Mouse (Mus musculus) forebrain, embryonic 11.5 days (tissue): Measurements from ENCODE around the gene Wnt7a. TPM values are rescaled to one million over a fixed set of nuclear protein-coding genes. Genes with fewer than 3 reads are reported as not detected.

Experiments used
- polyA plus RNA-seq: library from polyadenylated mRNA; unstranded; fragments of >200 nt; fragmentation: Nextera tagmentation; extraction: Ambion mirVana; gene quantifications from 2 replicates; pipeline ENCODE4 v1.2.1, GENCODE M21; 2014

Wnt7a gene
- polyA plus RNA-seq, 1 experiment from 2014 or later = 13.7 TPM

Other genes starting within 250 kb of the Wnt7a start
- gene Fbln2, start 198.9 kb downstream of the Wnt7a start, polyA plus RNA-seq = 38.9 and 42.4 TPM in 2 replicates
- 29.6 and 32.8 TPM in 2 replicates for gene Chchd4, start 62.2 kb upstream of the Wnt7a start, polyA plus RNA-seq
- gene Tmem43, start 62.3 kb upstream of the Wnt7a start, polyA plus RNA-seq = 71.0 and 76.5 TPM in 2 replicates
- gene Xpc, start 104.5 kb upstream of the Wnt7a start, polyA plus RNA-seq = 22.5 and 23.1 TPM in 2 replicates
- gene Lsm3, start 104.6 kb upstream of the Wnt7a start, polyA plus RNA-seq = 324 and 325 TPM in 2 replicates